Mouse (Mus musculus) liver, adult 2 months (tissue): ENCODE results near the gene Trim24.
"Not testable (repeated sequence)": the region's sequence is repeated elsewhere in the genome, so short reads cannot be mapped to it uniquely, and the experiment has no call there.

Experiments
- CTCF ChIP-seq: fragments of 200-500 bp; IDR thresholded peaks from 2 replicates; pipeline ENCODE4 v1.5.1; 2011; ENCODE audit warnings: low read depth, low read length, control low read depth
- POLR2A ChIP-seq: fragments of 200-500 bp; IDR thresholded peaks from 2 replicates; pipeline ENCODE4 v1.6.1; 2011; ENCODE audit warnings: low read length, control low read depth; ENCODE audit not compliant: insufficient read depth; ENCODE audit errors: extremely low read depth

DNA sequence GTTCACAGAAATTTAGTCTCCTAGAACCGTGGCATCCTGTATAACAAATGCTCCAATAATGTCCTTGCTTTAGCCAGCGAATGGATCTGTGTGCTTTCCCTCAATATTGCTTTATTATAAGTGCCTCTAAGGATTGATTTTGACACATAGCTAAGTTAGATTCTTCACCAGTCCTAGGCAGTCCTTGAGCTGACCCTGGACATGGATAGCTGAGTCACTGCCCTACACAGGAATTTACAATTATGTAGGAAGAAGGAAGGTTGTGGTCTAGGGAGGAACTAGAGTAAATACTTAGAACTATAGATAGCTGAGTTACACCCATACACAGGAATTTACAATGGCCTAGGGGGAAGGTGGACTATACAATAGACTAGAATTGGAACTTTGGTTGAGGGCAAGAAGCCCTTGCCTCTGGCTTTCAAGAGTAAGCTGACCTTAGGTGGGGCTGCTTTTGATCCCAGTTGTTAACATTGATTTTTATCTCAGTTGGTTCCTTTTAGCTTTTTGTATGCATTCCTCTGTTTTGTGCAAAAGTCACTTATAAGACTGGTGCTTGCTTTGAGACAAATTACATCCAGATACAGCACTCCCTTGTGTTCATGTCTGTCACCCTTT, 33.6 kb upstream of the Trim24 start:
- TF ChIP-seq POLR2A, CTCF: not testable (repeated sequence)
